Mouse (Mus musculus) urinary bladder, postnatal 36 days (tissue): ENCODE results near the gene Unk.
"Not testable (repeated sequence)": the region's sequence is repeated elsewhere in the genome, so short reads cannot be mapped to it uniquely, and the experiment has no call there.

ENCODE experiments used
- DNase-seq, 2 experiments: peaks; one replicate each; pipeline ENCODE4 v3.0.0; 2022; ENCODE audit warnings: low spot score in 2 of 2, mixed read lengths in 1 of 2

The Unk gene

GRCm38 (mm10) chr11:116010146-116010545 is 20.0 kb upstream of the Unk start:
- DNase-seq, result no peak

GRCm38 (mm10) chr11:116010948-116011347 is 19.2 kb upstream of the Unk start:
- DNase-seq, result no peak

GRCm38 (mm10) chr11:116011529-116012261 is 18.4 kb upstream of the Unk start:
- DNase-seq, result no peak

DNA sequence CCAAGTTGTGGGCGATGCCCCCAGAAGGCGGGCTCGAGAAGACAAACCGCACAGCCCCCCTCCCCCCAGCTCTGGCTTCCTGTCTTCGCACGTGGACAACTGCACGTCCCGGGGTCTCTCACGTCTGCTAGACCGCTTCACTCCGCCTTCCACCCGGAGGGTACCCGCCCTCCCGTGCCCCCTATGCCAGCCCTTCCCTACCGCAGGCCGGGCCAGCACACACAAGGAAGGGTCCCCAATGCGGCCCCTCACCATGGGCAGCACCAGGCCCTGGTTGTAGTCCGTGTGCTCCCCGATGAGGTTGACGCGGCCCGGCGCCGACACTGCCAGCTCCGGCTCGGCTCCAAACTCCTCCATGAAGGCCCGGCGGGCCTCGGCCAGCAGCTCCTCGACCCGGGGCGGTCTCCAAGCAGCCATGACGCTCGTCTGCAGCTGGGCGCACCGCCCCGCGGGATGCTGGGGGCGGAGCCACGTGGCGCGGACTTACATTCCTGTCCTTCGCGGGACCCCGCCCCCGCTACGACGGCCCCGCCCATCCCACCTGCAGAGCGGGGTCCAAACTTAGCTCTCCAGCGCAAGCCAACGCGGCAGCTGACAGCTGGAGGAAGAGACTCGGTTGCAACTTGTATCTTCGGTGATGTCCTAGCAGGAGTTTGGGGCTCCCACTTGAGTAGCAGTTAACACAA is 17.7 kb upstream of the Unk start, which contains the start of gene Galk1:
Gene Galk1, minus strand, starts transcription at position 458 of the 686 bp plus-strand sequence.
- DNase-seq, result peak; percentile 85 to 88

GRCm38 (mm10) chr11:116014821-116015220 is 15.3 kb upstream of the Unk start:
- DNase-seq, result no peak

DNA sequence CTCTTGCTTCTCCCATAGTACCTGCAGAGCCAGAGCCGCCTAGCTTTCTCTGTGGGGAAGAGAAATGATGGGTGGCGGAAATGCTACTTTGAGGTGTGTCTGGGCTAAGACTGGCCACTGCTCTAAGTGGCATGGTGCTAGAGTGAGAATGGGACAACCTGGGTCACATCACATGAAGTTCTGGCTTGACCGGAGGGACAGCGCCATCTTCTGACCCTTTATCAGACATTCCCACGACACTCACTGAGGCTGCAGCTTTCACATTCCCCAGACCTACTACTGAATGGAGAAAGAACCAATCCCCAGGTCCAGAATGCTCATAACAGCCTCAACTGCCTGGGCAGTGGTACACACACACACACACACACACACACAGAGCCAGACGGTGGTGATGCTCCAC is 12.0 kb upstream of the Unk start:
- peak in 1 of 2 experiments; percentile 38 for DNase-seq

GRCm38 (mm10) chr11:116018867-116019266 is 11.3 kb upstream of the Unk start:
- DNase-seq, result not testable (repeated sequence)

DNA sequence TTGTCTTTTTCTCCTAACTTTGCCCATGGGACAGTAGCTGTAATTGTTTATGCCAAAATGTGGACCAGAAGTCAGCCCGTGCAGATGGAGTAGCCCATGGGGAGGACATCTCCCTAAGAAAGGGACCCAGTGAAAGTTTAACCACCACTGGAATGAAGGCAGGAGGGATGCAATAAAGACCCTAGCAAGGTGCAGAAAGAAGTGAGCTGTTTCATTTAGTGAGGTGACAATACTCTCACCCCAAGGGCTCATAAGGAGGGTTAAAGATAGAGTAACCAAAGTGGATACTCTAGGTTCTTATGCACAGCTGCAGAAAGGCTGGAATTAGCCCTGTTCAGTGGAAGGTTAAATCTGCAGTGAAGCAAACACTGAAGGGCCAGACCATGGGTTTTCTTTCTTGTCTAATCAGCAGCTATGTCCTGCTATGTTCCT is 10.7 kb upstream of the Unk start:
- no peak for DNase-seq

GRCm38 (mm10) chr11:116019976-116020411 is 10.1 kb upstream of the Unk start:
- DNase-seq, result no peak

DNA sequence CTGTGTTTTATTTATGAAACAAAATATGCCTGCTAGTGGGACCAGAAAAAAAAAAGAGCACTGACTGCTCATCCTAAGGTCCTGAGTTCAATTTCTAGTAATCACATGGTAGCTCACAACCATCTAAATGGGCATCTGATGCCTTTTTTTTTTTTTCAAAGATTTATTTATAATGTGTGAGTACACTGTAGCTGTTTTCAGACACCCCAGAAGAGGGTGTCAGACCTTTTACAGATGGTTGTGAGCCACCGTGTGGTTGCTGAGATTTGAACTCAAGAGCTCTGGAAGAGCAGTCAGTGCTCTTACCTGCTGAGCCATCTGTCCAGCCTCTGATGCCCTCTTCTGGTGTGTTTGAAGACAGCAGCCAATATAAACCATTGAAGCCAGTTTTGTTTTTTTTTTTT is 9.6 kb upstream of the Unk start:
- DNase-seq, result no peak

- DNase-seq, result no peak
Measured at GRCm38 (mm10) chr11:116021328-116022220, 8.5 kb upstream of the Unk start.

- no peak for DNase-seq
Measured at GRCm38 (mm10) chr11:116022256-116022780, 7.8 kb upstream of the Unk start.

DNA sequence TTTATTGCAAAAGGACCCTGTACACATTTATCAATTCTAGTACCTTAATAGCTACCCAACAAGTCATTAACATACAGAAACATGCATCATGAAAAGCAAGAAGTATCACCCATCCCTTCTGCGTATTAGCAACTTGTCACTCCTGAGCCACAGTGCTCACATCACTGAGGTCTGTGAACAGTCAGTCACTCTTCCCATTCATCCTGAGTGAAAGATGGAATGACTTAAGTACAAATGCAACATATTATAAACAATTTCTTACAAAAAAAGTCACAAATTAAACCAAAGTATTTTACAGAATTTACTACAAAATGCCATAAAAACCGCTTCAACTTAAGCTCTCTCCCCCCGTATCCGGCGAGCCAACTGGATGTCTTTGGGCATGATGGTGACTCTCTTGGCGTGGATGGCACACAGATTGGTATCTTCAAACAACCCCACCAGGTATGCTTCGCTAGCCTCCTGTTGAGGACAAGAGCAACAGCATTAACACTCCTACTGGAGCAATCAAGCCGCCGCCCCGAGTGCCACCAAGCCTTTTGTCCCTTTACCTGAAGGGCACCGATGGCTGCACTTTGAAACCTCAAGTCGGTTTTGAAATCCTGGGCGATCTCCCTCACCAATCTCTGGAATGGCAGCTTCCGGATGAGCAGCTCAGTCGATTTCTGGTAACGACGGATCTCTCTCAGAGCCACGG is 6.9 kb upstream of the Unk start:
- not testable (repeated sequence) for DNase-seq

- peak; percentile 75 to 85 for DNase-seq
Measured at GRCm38 (mm10) chr11:116023771-116024355, 6.3 kb upstream of the Unk start.

GRCm38 (mm10) chr11:116024356-116024808 is 5.7 kb upstream of the Unk start:
- peak; percentile 91 to 96 for DNase-seq

- no peak for DNase-seq
Measured at GRCm38 (mm10) chr11:116025056-116025845, 4.9 kb upstream of the Unk start.

DNA sequence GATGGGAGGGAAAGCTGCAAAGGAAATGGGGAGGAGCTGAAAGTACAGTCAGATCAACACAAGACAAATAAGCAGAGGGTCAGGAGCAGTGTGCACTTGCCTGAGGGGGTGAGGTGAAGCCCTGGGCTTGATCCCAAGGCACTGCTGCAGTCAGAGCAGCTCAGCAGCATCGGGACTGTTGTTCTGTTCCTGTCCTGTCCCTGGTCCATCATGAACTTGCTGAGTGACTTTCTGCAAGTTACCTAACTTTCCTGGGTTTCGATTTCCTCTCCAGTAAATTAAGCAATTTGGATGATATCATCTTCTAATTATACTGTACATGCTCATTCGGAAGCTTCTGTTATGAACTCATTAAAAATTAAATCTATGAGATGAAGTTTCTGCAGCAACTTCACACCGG is 2.4 kb upstream of the Unk start, which contains the start of gene H3f3b:
Gene H3f3b, minus strand, starts transcription at position 207 of the 400 bp plus-strand sequence.
- DNase-seq, result no peak

DNA sequence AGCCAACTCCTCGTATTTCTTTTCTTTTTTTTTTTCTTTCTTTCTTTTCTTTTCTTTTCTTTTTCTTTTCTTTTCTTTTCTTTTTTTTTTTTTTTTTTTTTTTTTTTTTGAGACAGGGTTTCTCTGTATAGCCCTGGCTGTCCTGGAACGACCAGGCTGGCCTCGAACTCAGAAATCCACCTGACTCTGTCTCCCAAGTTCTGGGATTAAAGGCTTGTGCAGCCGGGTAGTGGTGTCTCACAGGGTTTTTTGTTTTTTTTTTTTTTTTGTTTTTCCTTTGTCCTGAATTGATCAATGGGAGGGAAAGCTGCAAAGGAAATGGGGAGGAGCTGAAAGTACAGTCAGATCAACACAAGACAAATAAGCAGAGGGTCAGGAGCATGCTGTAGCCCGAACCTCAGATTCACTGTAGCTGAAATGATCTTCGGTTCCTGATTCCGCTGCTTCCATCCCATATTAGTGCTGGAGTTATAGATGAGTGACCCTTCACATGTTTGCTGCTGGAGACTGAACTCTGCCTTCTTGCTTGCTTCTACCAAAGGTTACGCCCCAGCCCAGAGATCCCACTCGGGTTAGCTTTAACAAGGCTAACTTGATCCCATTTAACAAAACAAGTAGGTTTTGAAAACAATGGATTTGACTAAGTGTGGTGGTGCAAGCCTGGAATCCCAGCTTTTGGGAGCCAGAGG is 1.8 kb upstream of the Unk start:
- DNase-seq, result no peak
